Mouse (Mus musculus) left cerebral cortex, postnatal 10 days (tissue): ENCODE data around the gene Ranbp2. TPM values are rescaled to one million over a fixed set of nuclear protein-coding genes. Genes with fewer than 3 reads are reported as not detected.
"Not testable (repeated sequence)": the region's sequence is repeated elsewhere in the genome, so short reads cannot be mapped to it uniquely, and the experiment has no call there.

Source experiments
- DNase-seq, 2 experiments: peaks; one replicate each; pipeline ENCODE4 v3.0.0; 2021 to 2022; ENCODE audit warnings: low spot score in 2 of 2, mixed read lengths in 1 of 2; ENCODE audit errors: extremely low spot score in 1 of 2
- intact Hi-C: fragments of 180-260 bp; cut with DNase I; formaldehyde crosslinking; loops from one replicate; pipeline ENCODE4 v1.15.1; 2025
- total RNA-seq, 2 experiments: library from RNA; stranded (reverse); gene quantifications; 2 replicates each; pipeline ENCODE4 v1.2.3; 2021

Gene Ranbp2
- total RNA-seq, 2 experiments from 2014 or later = 65.0 to 67.5 TPM

- no peak for DNase-seq
These were observed 33.3 kb downstream of the Ranbp2 start for GRCm38 (mm10) chr10:58479954-58480490.

GRCm38 (mm10) chr10:58491031-58491430 is 44.3 kb downstream of the Ranbp2 start:
- DNase-seq = no peak
- intact Hi-C loops = loop anchor here (5.0 kb wide), 1 partner anchor 34 kb away; no protein-coding TSS in a partner anchor

More at GRCm38 (mm10) chr10:58479954-58480490, 33.3 kb downstream of the Ranbp2 start:
- intact Hi-C loops = loop anchor here (5.0 to 10.0 kb wide), 2 partner anchors 193 to 965 kb away; no protein-coding TSS in a partner anchor

- intact Hi-C loops = no loop called here
- no peak for DNase-seq
These were observed 48.9 kb downstream of the Ranbp2 start for GRCm38 (mm10) chr10:58495637-58496036.

GRCm38 (mm10) chr10:58496732-58497131 is 50.0 kb downstream of the Ranbp2 start:
- no peak for DNase-seq
- intact Hi-C loops = no loop called here

- intact Hi-C loops = no loop called here
- peak; percentile 88 to 95 for DNase-seq
These were observed 50.9 kb downstream of the Ranbp2 start, which contains the start of gene Ccdc138 for GRCm38 (mm10) chr10:58497320-58498284. Gene Ccdc138, plus strand, starts transcription at chr10:58497948.

GRCm38 (mm10) chr10:58498516-58498915 is 51.8 kb downstream of the Ranbp2 start:
- intact Hi-C loops = no loop called here
- no peak for DNase-seq

GRCm38 (mm10) chr10:58529358-58529757 is 82.6 kb downstream of the Ranbp2 start:
- intact Hi-C loops = no loop called here
- no peak for DNase-seq

- intact Hi-C loops = no loop called here
- no peak for DNase-seq
These were observed 84.4 kb downstream of the Ranbp2 start for GRCm38 (mm10) chr10:58530896-58531790.

- no peak for DNase-seq
- intact Hi-C loops = no loop called here
These were observed 85.5 kb downstream of the Ranbp2 start for GRCm38 (mm10) chr10:58532177-58532576.

- DNase-seq, intact Hi-C loops: not testable (repeated sequence)
These were observed 89.6 kb downstream of the Ranbp2 start for GRCm38 (mm10) chr10:58536276-58536675.

- peak in 1 of 2 experiments; percentile 20 for DNase-seq
These were observed 93.9 kb downstream of the Ranbp2 start for GRCm38 (mm10) chr10:58540613-58541012.

More at GRCm38 (mm10) chr10:58540613-58541012, 93.9 kb downstream of the Ranbp2 start:
- intact Hi-C loops = no loop called here

Other genes starting within 250 kb of the Ranbp2 start
- gene AW822073, start 222.0 kb upstream of the Ranbp2 start, total RNA-seq = not detected
- not detected for gene Duxf3, start 214.2 kb upstream of the Ranbp2 start, total RNA-seq
- not detected for gene Gm4981, start 210.2 kb upstream of the Ranbp2 start, total RNA-seq
- 10 to 100 TPM; 65.6 to 69.0 TPM for gene Gcc2, start 191.4 kb upstream of the Ranbp2 start, total RNA-seq
- 10 to 100 TPM; 25.1 to 29.1 TPM for gene Lims1, start 123.5 kb upstream of the Ranbp2 start, total RNA-seq
- gene Ccdc138, start 51.0 kb downstream of the Ranbp2 start, total RNA-seq = 1 to 10 TPM; 7.1 to 7.8 TPM
- under 1 TPM; 0.41 to 0.43 TPM for gene Edar, start 228.7 kb downstream of the Ranbp2 start, total RNA-seq